Mouse (Mus musculus) myocyte (in vitro differentiated cells): ENCODE measurements around the gene Gstm2.

Experiments used
- E2F4 ChIP-seq: IDR thresholded peaks from one replicate; pipeline ENCODE4 v1.6.1; 2011; ENCODE audit warnings: mild to moderate bottlenecking, control low read depth, moderate library complexity; ENCODE audit not compliant: insufficient read depth
- MYOD1 ChIP-seq, 3 experiments: IDR thresholded peaks; one replicate each; pipeline ENCODE4 v1.6.1; 2011; ENCODE audit warnings: control low read depth in 2 of 3, low read depth in 2 of 3, mild to moderate bottlenecking in 2 of 3, moderate library complexity in 1 of 3; ENCODE audit not compliant: insufficient read length in 2 of 3, control insufficient read depth in 1 of 3
- POLR2A ChIP-seq: IDR thresholded peaks from one replicate; pipeline ENCODE4 v1.6.1; 2011; ENCODE audit warnings: low read depth, mild to moderate bottlenecking, control low read depth, moderate library complexity; ENCODE audit not compliant: insufficient read length
- USF1 ChIP-seq: IDR thresholded peaks from one replicate; pipeline ENCODE4 v1.6.1; 2011; ENCODE audit warnings: low read depth, mild to moderate bottlenecking, control low read depth, moderate library complexity

- TF ChIP-seq POLR2A: no peak
- TF ChIP-seq MYOD1 (IDR thresholded peaks at IDR 0.05; ENCODE audit: control insufficient read depth in 1 of 3, insufficient read length in 2 of 3, low read depth in 2 of 3): no peak
- no peak for TF ChIP-seq E2F4
- no peak for TF ChIP-seq USF1
Observed at GRCm38 (mm10) chr3:108014974-108015346, 28.7 kb upstream of the Gstm2 start.
